Mouse (Mus musculus): ENCODE data around the gene Neurl1a.
"Not testable (repeated sequence)": the region's sequence is repeated elsewhere in the genome, so short reads cannot be mapped to it uniquely, and the experiment has no call there.

Gene Neurl1a

GRCm38 (mm10) chr19:47178431-47179271 lies at the start of gene Neurl1a:
Gene Neurl1a (plus strand): TSS chr19:47178820.
- no peak for DNase-seq (ENCODE audit: low read depth in 2 of 2, low spot score in 2 of 2)

GRCm38 (mm10) chr19:47128835-47129234 lies 49.8 kb upstream of the Neurl1a start:
- DNase-seq (ENCODE audit: low read depth in 2 of 2, low spot score in 2 of 2): no peak

GRCm38 (mm10) chr19:47130551-47131125 lies 48.0 kb upstream of the Neurl1a start:
- DNase-seq (ENCODE audit: low read depth in 2 of 2, low spot score in 2 of 2): no peak

GRCm38 (mm10) chr19:47133161-47133560 lies 45.5 kb upstream of the Neurl1a start:
- no peak for DNase-seq (ENCODE audit: low read depth in 2 of 2, low spot score in 2 of 2)

- no peak for DNase-seq (ENCODE audit: low read depth in 2 of 2, low spot score in 2 of 2)
Measured at GRCm38 (mm10) chr19:47135568-47135967, 43.1 kb upstream of the Neurl1a start.

GRCm38 (mm10) chr19:47136170-47136569 lies 42.5 kb upstream of the Neurl1a start:
- no peak for DNase-seq (ENCODE audit: low read depth in 2 of 2, low spot score in 2 of 2)

- DNase-seq (ENCODE audit: low read depth in 2 of 2, low spot score in 2 of 2): no peak
Measured at GRCm38 (mm10) chr19:47137051-47137581, 41.5 kb upstream of the Neurl1a start.

GRCm38 (mm10) chr19:47137771-47138421 lies 40.7 kb upstream of the Neurl1a start, which contains the start of gene Calhm2:
Gene Calhm2 (minus strand): TSS chr19:47138294.
- peak; percentile 17 to 28 for DNase-seq (ENCODE audit: low read depth in 2 of 2, low spot score in 2 of 2)

GRCm38 (mm10) chr19:47139611-47140010 lies 39.0 kb upstream of the Neurl1a start:
- not testable (repeated sequence) for DNase-seq (ENCODE audit: low read depth in 2 of 2, low spot score in 2 of 2)

- DNase-seq (ENCODE audit: low read depth in 2 of 2, low spot score in 2 of 2): no peak
Measured at GRCm38 (mm10) chr19:47142438-47142837, 36.2 kb upstream of the Neurl1a start.

- DNase-seq (ENCODE audit: low read depth in 2 of 2, low spot score in 2 of 2): no peak
Measured at GRCm38 (mm10) chr19:47144154-47144553, 34.5 kb upstream of the Neurl1a start, which contains the start of gene Calhm1. Gene Calhm1 (minus strand): TSS chr19:47144254.

GRCm38 (mm10) chr19:47148267-47148847 lies 30.3 kb upstream of the Neurl1a start:
- no peak for DNase-seq (ENCODE audit: low read depth in 2 of 2, low spot score in 2 of 2)

- DNase-seq (ENCODE audit: low read depth in 2 of 2, low spot score in 2 of 2): no peak
Measured at GRCm38 (mm10) chr19:47149854-47150253, 28.8 kb upstream of the Neurl1a start.

GRCm38 (mm10) chr19:47151332-47152061 lies 27.1 kb upstream of the Neurl1a start:
- no peak for DNase-seq (ENCODE audit: low read depth in 2 of 2, low spot score in 2 of 2)

- DNase-seq (ENCODE audit: low read depth in 2 of 2, low spot score in 2 of 2): no peak
Measured at GRCm38 (mm10) chr19:47152062-47152369, 26.6 kb upstream of the Neurl1a start.

- DNase-seq (ENCODE audit: low read depth in 2 of 2, low spot score in 2 of 2): no peak
Measured at GRCm38 (mm10) chr19:47153767-47154166, 24.9 kb upstream of the Neurl1a start.

GRCm38 (mm10) chr19:47157664-47158063 lies 21.0 kb upstream of the Neurl1a start, which contains the start of gene Calhm3:
Gene Calhm3 (minus strand): TSS chr19:47157764.
- DNase-seq (ENCODE audit: low read depth in 2 of 2, low spot score in 2 of 2): no peak

- DNase-seq (ENCODE audit: low read depth in 2 of 2, low spot score in 2 of 2): no peak
Measured at GRCm38 (mm10) chr19:47161669-47162068, 17.0 kb upstream of the Neurl1a start.

GRCm38 (mm10) chr19:47163176-47163744 lies 15.4 kb upstream of the Neurl1a start:
- no peak for DNase-seq (ENCODE audit: low read depth in 2 of 2, low spot score in 2 of 2)

- no peak for DNase-seq (ENCODE audit: low read depth in 2 of 2, low spot score in 2 of 2)
Measured at GRCm38 (mm10) chr19:47166758-47167157, 11.9 kb upstream of the Neurl1a start.
